Mouse (Mus musculus): ENCODE measurements around the gene Gchfr. TPM values are rescaled to one million over a fixed set of nuclear protein-coding genes. Genes with fewer than 3 reads are reported as not detected.

Gchfr gene
- polyA plus RNA-seq, 1 experiment from 2014 or later = 9.9 TPM

GRCm38 (mm10) chr2:119156081-119156680, 11.4 kb upstream of the Gchfr start:
- Histone ChIP-seq H3K4me3 (replicated peaks; ENCODE audit: low read length) (peak overlapping the region; percentile 90), H3K4me2 (ENCODE audit: low read depth, low read length) (peak overlapping the region; percentile 68), H3K9me3 (replicated peaks; ENCODE audit: control insufficient read depth, low read length) (no peaks in the 10 kb centered on the region), H3K36me3 (ENCODE audit: control insufficient read depth, insufficient read depth, low read length) (0 out of 2 replicates have a peak, but pooled peaks cover 4% of the 10 kb centered on the region), H3K4me1 (ENCODE audit: control insufficient read depth, insufficient read depth, low read length) (peaks cover 8% of the 10 kb centered on the region; the same call in 1 of the 2 replicates), H3K27me3 (ENCODE audit: control insufficient read depth, insufficient read depth, low read length) (no peaks in the 10 kb centered on the region), H3K27ac (ENCODE audit: low read length) (no peak overlapping the region), H3K9ac (ENCODE audit: low read length) (peak overlapping the region; percentile 91)
- ATAC-seq (ENCODE audit: insufficient read depth, low FRiP score) = peak; percentile 52
- 4% methylated on average over 33 of the region's 34 CpGs for WGBS

- Histone ChIP-seq H3K9me3 (replicated peaks; ENCODE audit: control insufficient read depth, low read length) (no peaks in the 10 kb centered on the region), H3K27me3 (ENCODE audit: control insufficient read depth, insufficient read depth, low read length) (no peaks in the 10 kb centered on the region), H3K36me3 (ENCODE audit: control insufficient read depth, insufficient read depth, low read length) (0 out of 2 replicates have a peak, but pooled peaks cover 4% of the 10 kb centered on the region), H3K9ac (ENCODE audit: low read length) (peak within 1 kb of the TSS; percentile 91), H3K27ac (ENCODE audit: low read length) (no peak within 1 kb of the TSS), H3K4me3 (replicated peaks; ENCODE audit: low read length) (peak within 1 kb of the TSS; percentile 90), H3K4me2 (ENCODE audit: low read depth, low read length) (peak within 1 kb of the TSS; percentile 68), H3K4me1 (ENCODE audit: control insufficient read depth, insufficient read depth, low read length) (peaks cover 8% of the 10 kb centered on the region; the same call in 1 of the 2 replicates)
- WGBS = under 1% methylated on average over 57 of the region's 57 CpGs
- peak; percentile 89 for ATAC-seq (ENCODE audit: insufficient read depth, low FRiP score)
Measured at GRCm38 (mm10) chr2:119156681-119157572, 10.6 kb upstream of the Gchfr start, which contains the start of gene Rmdn3. Rmdn3 (minus strand) TSS chr2:119157034.

GRCm38 (mm10) chr2:119157836-119158235, 9.7 kb upstream of the Gchfr start:
- H3K9me3 ChIP-seq (replicated peaks; ENCODE audit: control insufficient read depth, low read length) = no peaks in the 10 kb centered on the region
- 0 out of 2 replicates have a peak, but pooled peaks cover 4% of the 10 kb centered on the region for H3K36me3 ChIP-seq (ENCODE audit: control insufficient read depth, insufficient read depth, low read length)
- H3K27me3 ChIP-seq (ENCODE audit: control insufficient read depth, insufficient read depth, low read length) = no peaks in the 10 kb centered on the region
- no peak overlapping the region for H3K4me2 ChIP-seq (ENCODE audit: low read depth, low read length)
- no peak for ATAC-seq (ENCODE audit: insufficient read depth, low FRiP score)
- no peak overlapping the region for H3K27ac ChIP-seq (ENCODE audit: low read length)
- H3K9ac ChIP-seq (ENCODE audit: low read length) = no peak overlapping the region
- H3K4me3 ChIP-seq (replicated peaks; ENCODE audit: low read length) = no peak overlapping the region
- H3K4me1 ChIP-seq (ENCODE audit: control insufficient read depth, insufficient read depth, low read length) = peaks cover 8% of the 10 kb centered on the region; the same call in 1 of the 2 replicates

DNA sequence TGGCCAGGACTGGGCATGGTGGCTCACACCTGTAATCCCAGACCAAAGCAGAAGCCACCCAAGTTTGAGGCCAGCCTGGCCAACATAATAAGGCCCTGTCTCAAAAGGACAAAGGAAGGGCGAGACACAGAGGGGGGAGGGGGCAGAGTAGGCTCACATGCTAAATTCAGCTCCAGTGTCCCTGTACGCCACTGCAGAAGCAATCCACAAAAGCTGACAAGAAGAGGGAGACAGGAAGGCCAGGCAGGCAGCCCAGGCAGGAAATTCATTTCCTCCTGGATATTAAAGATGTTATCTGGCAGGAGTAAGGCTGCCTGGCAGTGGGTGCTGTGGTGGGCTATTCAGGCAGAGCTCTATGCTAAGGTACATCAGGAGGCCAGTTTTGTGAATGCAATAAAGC, 6.3 kb upstream of the Gchfr start:
- no peaks in the 10 kb centered on the region for H3K9me3 ChIP-seq (replicated peaks; ENCODE audit: control insufficient read depth, low read length)
- H3K4me3 ChIP-seq (replicated peaks; ENCODE audit: low read length) = no peak overlapping the region
- H3K9ac ChIP-seq (ENCODE audit: low read length) = no peak overlapping the region
- ATAC-seq (ENCODE audit: insufficient read depth, low FRiP score) = no peak
- no peaks in the 10 kb centered on the region for H3K36me3 ChIP-seq (ENCODE audit: control insufficient read depth, insufficient read depth, low read length)
- H3K27me3 ChIP-seq (ENCODE audit: control insufficient read depth, insufficient read depth, low read length) = no peaks in the 10 kb centered on the region
- no peak overlapping the region for H3K4me2 ChIP-seq (ENCODE audit: low read depth, low read length)
- H3K27ac ChIP-seq (ENCODE audit: low read length) = no peak overlapping the region
- 51% methylated on average over 2 of the region's 2 CpGs for WGBS
- H3K4me1 ChIP-seq (ENCODE audit: control insufficient read depth, insufficient read depth, low read length) = no peaks in the 10 kb centered on the region; the same call in 1 of the 2 replicates

DNA sequence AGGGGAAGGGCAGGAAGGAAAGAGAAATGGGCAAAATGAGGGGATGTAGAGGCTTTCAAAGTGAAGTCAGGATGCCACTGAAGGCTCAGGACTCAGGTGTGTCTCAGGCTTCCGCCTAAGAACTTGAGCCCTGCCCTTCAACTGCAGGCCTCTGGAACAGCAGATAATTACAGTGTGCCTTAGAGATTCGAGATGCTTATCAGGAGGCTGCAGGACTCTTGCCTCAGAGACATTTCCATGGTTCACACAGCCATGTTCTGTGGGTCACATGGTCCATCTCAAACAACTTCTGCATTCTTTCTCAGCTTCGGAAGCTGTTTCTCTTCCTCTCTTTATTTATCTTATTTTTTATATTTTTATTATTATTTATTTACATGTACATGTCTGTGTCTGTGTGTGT, 4.4 kb upstream of the Gchfr start:
- Histone ChIP-seq H3K4me1 (ENCODE audit: control insufficient read depth, insufficient read depth, low read length) (peaks cover 8% of the 10 kb centered on the region), H3K36me3 (ENCODE audit: control insufficient read depth, insufficient read depth, low read length) (no peaks in the 10 kb centered on the region), H3K27ac (ENCODE audit: low read length) (no peak overlapping the region), H3K27me3 (ENCODE audit: control insufficient read depth, insufficient read depth, low read length) (no peaks in the 10 kb centered on the region), H3K9me3 (replicated peaks; ENCODE audit: control insufficient read depth, low read length) (no peaks in the 10 kb centered on the region), H3K4me2 (ENCODE audit: low read depth, low read length) (no peak overlapping the region), H3K4me3 (replicated peaks; ENCODE audit: low read length) (no peak overlapping the region), H3K9ac (ENCODE audit: low read length) (no peak overlapping the region)
- 46% methylated on average over 3 of the region's 3 CpGs for WGBS
- no peak for ATAC-seq (ENCODE audit: insufficient read depth, low FRiP score)

DNA sequence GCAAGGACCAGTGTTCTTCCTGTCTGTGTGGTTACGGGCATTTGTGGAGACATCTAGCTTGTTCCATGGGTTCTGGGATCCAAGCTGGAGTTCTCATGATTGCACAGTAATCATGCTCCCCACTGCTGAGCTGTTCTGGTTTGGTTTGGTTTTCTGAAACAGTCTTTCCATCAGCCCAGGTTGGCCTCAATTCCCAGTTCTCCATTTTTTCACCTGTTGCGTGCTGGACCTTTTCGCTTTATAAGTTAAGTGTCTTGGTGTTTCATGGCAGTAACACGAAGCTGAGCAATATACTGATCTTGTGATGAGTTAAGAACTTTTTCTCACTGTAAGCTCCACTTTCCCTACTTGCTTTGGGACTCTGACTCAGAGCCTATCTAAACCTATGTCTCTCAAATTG, 3.6 kb upstream of the Gchfr start:
- H3K9me3 ChIP-seq (replicated peaks; ENCODE audit: control insufficient read depth, low read length) = no peaks in the 10 kb centered on the region
- no peaks in the 10 kb centered on the region for H3K27me3 ChIP-seq (ENCODE audit: control insufficient read depth, insufficient read depth, low read length)
- 88% methylated on average over 4 of the region's 4 CpGs for WGBS
- peaks cover 8% of the 10 kb centered on the region for H3K4me1 ChIP-seq (ENCODE audit: control insufficient read depth, insufficient read depth, low read length)
- no peak overlapping the region for H3K4me2 ChIP-seq (ENCODE audit: low read depth, low read length)
- ATAC-seq (ENCODE audit: insufficient read depth, low FRiP score) = no peak
- H3K9ac ChIP-seq (ENCODE audit: low read length) = no peak overlapping the region
- H3K36me3 ChIP-seq (ENCODE audit: control insufficient read depth, insufficient read depth, low read length) = no peaks in the 10 kb centered on the region
- no peak overlapping the region for H3K27ac ChIP-seq (ENCODE audit: low read length)
- H3K4me3 ChIP-seq (replicated peaks; ENCODE audit: low read length) = no peak overlapping the region

DNA sequence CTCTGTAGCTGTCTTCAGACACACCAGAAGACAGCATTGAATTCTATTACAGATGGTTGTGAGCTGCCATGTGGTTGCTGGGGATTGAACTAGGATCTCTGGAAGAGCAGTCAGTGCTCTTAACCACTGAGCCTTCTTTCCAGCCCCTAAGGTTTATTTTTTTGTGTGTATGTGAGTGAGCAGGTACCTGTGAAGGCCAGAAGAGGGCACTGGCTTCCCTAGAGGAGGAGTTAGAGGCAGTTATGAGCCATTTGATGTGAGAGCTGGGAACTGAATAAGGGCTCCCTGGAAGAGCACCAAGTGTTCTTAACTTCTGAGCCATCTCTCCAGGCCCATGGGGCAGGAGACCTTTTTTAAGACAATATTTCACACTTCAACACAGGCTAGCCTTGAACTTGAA, 2.2 kb upstream of the Gchfr start:
- H3K4me2 ChIP-seq (ENCODE audit: low read depth, low read length) = no peak overlapping the region
- H3K4me3 ChIP-seq (replicated peaks; ENCODE audit: low read length) = no peak overlapping the region
- no peaks in the 10 kb centered on the region for H3K9me3 ChIP-seq (replicated peaks; ENCODE audit: control insufficient read depth, low read length)
- no peak for ATAC-seq (ENCODE audit: insufficient read depth, low FRiP score)
- H3K9ac ChIP-seq (ENCODE audit: low read length) = no peak overlapping the region
- no peak overlapping the region for H3K27ac ChIP-seq (ENCODE audit: low read length)
- peaks cover 8% of the 10 kb centered on the region for H3K4me1 ChIP-seq (ENCODE audit: control insufficient read depth, insufficient read depth, low read length)
- H3K27me3 ChIP-seq (ENCODE audit: control insufficient read depth, insufficient read depth, low read length) = no peaks in the 10 kb centered on the region
- H3K36me3 ChIP-seq (ENCODE audit: control insufficient read depth, insufficient read depth, low read length) = no peaks in the 10 kb centered on the region

DNA sequence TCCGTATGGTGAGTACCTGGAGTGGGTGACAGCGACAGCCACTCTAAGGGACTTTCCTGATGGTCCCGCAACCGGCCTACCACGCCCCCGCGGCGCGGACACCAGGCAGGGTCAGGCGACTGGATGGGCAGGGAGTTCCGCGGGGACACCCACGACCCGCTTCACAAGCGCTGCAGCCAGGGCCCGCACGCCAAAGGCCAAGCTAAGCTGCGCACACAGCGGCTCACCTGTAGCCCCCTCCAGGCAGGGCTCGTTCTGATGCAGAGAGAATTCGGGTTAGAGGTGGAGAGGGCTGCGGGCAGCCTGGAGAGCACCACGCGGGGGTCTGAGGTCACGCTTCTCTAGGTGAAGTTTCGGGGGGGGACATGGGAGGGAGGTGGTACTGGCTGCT, 288 bp downstream of the Gchfr start:
- H3K9me3 ChIP-seq (replicated peaks; ENCODE audit: control insufficient read depth, low read length) = no peaks in the 10 kb centered on the region
- no peaks in the 10 kb centered on the region for H3K27me3 ChIP-seq (ENCODE audit: control insufficient read depth, insufficient read depth, low read length)
- peak overlapping the region; percentile 63 for H3K4me3 ChIP-seq (replicated peaks; ENCODE audit: low read length)
- H3K4me1 ChIP-seq (ENCODE audit: control insufficient read depth, insufficient read depth, low read length) = peaks cover 14% of the 10 kb centered on the region
- H3K27ac ChIP-seq (ENCODE audit: low read length) = no peak overlapping the region
- peak overlapping the region; percentile 100 for H3K4me2 ChIP-seq (ENCODE audit: low read depth, low read length)
- no peak; the same call in 1 of the 2 replicates for ATAC-seq (ENCODE audit: insufficient read depth, low FRiP score)
- H3K9ac ChIP-seq (ENCODE audit: low read length) = peak overlapping the region; percentile 67
- 4% methylated on average over 26 of the region's 26 CpGs for WGBS
- H3K36me3 ChIP-seq (ENCODE audit: control insufficient read depth, insufficient read depth, low read length) = no peaks in the 10 kb centered on the region; the same call in 1 of the 2 replicates

DNA sequence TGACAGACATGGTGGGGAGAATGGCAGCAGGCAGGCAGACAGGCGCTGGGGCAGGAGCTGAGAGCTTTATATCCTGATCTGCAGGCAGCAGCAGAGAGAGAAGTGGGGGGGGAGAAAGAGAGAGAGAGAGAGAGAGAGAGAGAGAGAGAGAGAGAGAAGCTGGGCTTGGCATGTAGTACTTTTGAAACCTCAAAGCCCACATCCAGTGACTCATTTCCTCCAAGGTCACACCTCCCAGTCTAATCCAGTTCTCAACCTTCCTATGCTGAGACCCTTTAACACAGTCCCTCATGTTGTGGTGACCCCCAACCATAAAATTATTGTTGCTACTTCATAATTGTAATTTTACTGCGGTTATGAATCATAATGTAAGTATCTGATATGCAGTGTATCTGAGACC, 2.7 kb downstream of the Gchfr start:
- no peak for ATAC-seq (ENCODE audit: insufficient read depth, low FRiP score)
- Histone ChIP-seq H3K9me3 (replicated peaks; ENCODE audit: control insufficient read depth, low read length) (no peaks in the 10 kb centered on the region), H3K27ac (ENCODE audit: low read length) (no peak overlapping the region), H3K4me2 (ENCODE audit: low read depth, low read length) (no peak overlapping the region), H3K9ac (ENCODE audit: low read length) (no peak overlapping the region), H3K4me1 (ENCODE audit: control insufficient read depth, insufficient read depth, low read length) (peaks cover 23% of the 10 kb centered on the region), H3K27me3 (ENCODE audit: control insufficient read depth, insufficient read depth, low read length) (no peaks in the 10 kb centered on the region), H3K4me3 (replicated peaks; ENCODE audit: low read length) (no peak overlapping the region), H3K36me3 (ENCODE audit: control insufficient read depth, insufficient read depth, low read length) (no peaks in the 10 kb centered on the region; the same call in 1 of the 2 replicates)
- WGBS = 84% methylated on average over 2 of the region's 2 CpGs
